Mouse (Mus musculus) stomach, postnatal 0 days (tissue): ENCODE results near the gene Mapk9.

Experiments used
- CTCF ChIP-seq: IDR thresholded peaks from 2 replicates; pipeline ENCODE4 v1.5.1; 2016; ENCODE audit warnings: antibody characterized with exemption, low read depth, mild to moderate bottlenecking, moderate library complexity
- EP300 ChIP-seq: optimal IDR thresholded peaks from 2 replicates; pipeline ENCODE3; 2016; ENCODE audit warnings: antibody characterized with exemption

DNA sequence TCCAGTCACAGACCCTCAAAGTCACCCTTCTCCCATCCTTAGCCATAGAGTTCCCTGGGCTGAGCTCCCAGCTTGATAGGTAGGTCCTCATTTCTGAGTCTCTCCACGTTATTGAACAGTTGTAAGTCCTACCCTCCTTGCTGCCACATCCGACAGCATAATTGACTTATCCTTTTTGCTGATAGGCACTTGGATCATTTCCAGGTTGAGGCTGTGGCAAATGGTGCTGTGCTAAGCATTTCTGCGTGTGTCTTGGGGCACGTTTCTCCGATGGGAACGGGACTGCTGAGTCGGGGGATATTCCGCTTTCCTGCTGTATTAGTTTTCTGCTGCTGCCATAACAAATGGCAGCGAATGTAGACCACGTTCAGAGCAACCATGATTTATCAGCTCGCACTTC is 47.3 kb downstream of the Mapk9 start:
- no peak for TF ChIP-seq EP300
- TF ChIP-seq CTCF: no peak
